Mouse (Mus musculus) urinary bladder, postnatal 4 days (tissue): ENCODE data around the gene Cnnm1.
"Not testable (repeated sequence)": the region's sequence is repeated elsewhere in the genome, so short reads cannot be mapped to it uniquely, and the experiment has no call there.

Source experiments
- DNase-seq, 2 experiments: peaks; one replicate each; pipeline ENCODE4 v3.0.0; 2021 to 2022; ENCODE audit warnings: low spot score in 2 of 2

The Cnnm1 gene

DNA sequence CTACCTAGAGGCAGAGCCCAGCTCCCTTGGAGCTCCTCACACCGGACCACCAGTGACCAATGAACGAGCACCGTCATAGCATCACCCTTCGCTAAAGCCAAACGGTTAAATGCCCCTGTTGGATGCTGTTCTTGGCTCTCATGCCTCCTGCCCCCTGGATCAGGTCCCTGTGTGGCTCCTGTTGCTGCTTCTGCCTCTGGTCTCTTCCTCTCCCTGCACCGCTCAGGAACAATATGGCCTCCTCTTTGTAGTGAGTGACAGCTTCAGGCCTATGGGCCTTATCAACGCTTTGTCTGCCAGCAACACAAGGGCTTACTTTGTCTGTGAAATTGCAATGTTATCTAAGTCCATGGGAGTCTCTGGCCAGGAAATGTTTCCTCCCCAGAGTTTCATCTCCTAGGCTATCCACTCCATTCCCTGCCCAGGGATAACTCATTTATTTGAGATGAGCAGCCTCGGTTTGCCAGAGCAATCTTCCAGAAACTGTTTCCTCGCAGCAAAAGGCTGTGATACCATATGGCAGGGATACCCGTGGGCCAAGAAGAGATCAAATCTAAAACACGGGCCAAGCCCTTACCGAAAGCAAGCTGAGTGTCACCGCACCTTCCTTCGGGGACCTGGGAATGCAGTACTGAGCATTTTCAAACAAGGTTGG, 25.5 kb downstream of the Cnnm1 start:
- no peak for DNase-seq

DNA sequence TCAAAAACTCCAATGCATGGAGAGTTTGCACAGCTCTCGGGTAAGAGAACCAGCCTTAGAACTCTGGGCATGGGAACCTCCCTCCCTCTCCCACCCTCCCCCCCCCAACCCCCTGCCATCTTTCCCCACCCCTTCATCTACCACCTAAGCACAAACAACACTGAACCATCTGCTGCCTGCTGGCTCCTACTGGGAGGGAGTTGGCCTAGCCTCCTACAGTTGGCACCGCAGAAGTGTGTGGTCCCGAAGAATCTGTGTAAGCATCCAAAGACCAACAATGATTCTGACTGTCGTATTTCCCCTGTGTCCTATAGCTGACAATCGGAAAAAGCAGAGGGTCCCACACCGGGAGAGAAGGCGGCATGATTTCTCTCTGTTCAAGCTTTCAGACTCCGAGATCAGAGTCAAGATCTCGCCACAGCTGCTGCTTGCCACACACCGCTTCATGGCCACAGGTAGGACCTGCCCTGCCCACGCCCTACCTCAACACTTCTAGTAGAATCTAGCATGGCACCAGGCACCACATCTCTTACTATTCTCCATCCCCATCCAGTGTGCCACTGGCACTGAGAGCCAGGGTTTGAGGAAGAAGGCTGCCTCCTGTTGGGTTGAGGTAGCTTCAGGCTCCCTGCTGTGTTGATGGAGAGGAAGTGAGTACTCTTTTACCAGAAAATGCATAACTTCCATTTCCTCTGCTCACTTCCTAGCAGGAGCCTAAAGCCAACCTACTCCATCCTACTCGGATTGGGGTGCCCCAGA, 27.9 kb downstream of the Cnnm1 start:
- DNase-seq, result no peak

DNA sequence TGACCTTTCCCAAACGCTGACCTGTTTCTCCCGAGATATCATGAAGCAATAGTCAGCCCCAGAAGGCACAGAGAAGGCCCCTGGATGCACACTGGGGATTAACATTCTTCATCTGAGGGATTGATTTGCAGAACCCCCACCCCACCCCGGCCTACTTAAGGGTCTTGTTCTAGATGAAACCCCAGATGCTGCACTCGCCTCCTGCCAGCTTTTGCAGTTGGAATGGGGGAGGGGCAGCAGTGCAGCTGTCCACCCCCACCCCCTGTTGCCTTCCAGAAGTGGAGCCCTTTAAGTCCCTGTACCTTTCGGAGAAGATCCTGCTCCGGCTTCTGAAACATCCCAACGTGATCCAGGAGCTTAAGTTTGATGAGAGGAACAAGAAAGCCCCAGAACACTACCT, 29.1 kb downstream of the Cnnm1 start:
- DNase-seq, result no peak

DNA sequence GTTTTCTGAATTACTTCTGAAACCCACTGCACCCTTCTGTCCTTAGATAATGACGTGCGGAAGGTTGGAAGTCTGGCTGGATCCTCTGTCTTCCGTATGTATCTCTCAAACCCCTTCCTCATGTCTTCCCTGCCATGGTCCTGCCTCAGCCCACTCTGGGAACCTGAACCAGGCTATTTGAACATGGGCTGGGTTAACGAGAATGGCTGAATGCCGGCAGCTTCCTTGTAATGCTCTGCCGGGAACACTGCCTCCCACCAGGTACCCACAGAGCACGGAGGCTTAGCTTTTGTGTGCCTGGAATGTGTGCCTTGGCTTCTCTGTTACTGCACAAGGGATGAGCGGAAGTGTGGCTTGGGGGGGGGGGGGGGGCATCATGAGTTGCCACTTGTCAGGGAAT, 32.1 kb downstream of the Cnnm1 start:
- DNase-seq, result no peak

DNA sequence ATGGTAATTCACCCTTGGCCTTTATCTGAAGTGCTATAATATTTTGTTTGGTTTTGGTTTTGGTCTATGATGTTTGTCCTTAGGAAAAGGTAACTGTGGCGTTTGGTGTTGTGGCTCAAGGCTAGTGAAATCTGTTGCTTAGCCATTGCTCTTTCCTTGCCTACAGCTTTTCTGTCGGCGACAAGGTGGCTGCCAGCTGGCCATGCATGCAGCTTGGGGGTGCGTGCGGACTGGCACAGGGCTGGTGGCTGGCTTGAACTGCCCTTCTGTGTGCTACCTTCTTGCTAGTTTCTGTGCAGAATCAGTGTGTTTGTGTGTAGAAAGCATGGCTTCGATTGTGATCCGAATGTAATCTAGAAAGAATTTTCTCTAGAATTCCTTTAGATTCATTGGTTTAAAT, 32.5 kb downstream of the Cnnm1 start:
- no peak for DNase-seq

DNA sequence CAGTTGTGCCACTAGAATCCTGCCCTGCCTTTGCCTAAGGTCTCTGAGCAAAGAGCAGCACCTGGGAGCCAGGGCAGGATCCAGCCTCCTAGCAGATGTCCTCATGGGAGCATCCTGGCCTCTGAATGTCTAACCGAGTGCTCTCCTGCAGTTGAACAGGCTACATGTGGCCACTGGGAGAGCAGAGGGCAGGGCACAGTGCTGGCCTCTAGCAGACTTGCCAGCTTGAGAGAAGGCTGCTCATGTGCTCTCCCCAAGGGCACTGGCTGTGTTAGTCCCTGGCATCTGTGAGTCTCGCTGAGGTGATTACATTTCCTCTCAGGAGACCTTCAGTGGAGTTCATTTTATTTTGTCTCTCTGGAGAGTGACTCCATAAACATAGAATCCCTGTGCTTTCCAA, 35.4 kb downstream of the Cnnm1 start:
- DNase-seq, result no peak

DNA sequence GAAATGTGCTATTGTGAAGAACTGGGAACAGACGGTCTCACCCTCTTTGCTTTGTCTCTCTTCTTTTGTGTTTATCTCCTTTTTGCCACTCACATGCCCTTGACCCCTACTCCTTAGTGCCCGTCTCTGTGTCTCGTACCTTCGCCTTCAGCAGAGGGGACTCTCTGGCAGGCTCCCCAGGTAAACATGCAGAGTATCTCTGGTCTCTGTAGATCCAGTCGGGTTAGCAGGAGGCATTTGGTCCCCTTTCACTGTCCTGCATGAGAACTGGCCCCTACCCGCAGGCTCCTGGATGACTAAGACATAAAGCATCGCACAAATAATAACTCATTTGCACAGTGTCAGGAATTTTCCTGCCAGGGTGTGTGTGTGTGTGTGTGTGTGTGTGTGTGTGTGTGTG, 35.8 kb downstream of the Cnnm1 start:
- DNase-seq, result no peak

DNA sequence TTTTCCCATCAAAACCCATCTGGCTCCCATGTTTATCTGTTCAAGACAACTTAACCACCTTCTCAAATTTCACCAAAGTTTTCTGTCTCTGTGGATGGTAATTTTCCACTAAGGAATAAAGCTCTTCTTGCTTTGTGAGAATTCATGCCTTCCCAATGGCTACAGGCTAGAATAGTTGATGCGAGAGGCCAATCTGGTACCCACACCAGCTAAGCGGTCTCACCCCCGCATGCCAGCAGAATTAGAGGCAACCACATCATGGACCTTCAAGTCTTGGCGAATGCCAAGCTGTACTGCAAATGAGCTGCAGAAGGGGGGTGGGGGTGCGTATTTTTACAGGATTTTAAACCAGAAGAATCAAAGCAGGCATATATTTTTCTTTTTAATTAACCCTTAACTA, 37.2 kb downstream of the Cnnm1 start:
- DNase-seq, result no peak

DNA sequence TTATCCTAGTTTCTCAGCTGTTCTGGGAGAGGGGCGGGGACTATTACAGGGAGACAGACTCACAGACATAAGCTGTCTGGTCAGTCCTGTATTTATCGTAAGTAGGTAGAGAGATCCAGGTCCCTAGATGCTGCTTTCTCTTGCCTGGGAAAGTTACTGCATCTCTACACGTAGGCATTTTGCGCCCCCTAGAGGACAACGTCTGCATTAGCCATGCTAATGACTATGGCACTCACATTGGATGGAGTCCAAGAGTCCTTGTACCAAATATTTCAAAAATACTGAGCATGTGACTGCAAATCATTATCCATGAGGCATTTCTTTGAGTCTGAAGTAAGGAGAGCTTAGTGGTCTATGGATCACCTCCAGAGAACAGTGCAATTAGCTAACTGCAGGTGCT, 38.7 kb downstream of the Cnnm1 start:
- DNase-seq, result no peak

DNA sequence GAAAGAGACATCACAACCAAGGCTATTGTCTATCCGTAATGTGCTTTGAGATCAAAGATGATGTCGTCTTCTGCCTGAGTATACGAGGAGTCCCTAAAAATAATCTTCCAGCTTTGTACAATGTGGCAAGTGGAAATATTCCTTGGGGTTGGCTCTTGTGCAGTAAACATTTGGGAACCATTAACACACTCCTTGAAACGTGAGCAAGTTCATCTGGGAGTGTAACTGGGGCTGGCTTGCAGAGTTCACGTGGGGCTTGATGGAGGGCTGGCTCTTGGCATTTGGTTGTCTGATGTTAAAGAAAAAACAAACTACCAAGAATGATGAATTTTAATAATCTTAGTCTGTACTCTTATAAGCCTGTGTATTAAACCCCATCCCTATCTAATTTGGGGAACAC, 39.2 kb downstream of the Cnnm1 start:
- DNase-seq, result no peak

DNA sequence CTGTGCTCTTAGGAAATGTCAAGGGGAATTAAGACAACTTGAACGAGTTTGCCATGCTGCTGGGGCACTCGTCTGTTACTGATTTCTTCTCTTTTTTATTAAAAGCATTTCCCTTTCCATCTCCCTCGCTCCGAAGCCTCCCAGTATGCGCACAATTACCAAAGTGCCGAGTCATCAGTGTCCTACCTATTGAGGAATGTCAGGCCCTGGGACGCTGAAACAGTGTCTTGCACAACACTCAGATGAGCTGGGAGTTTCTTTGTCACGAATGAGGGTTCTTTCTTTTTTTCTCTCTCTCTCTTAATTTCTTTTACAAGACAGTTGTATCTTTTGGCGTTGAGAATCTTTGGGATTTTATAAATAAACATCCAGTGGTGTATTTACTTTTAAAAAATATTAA, 40.3 kb downstream of the Cnnm1 start:
- DNase-seq, result no peak

DNA sequence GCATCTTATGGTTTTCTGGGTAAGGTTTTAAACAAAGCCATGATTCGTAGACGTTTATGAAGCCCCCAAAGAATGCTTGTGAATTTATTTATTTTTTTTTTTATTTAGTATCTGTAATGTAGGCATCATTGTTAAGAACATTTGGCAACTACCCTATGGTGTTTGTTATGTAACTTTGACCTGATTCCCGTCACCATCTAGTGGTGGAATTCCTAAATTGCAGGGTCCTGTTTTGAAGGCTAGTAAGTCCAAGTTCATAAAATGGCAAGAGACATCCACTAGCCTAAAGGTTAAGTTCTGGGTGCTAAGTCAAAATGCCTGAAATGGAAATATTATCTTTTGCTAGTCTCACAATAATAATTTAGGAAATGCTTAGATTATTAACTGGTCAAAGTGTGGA, 47.2 kb downstream of the Cnnm1 start:
- no peak for DNase-seq

DNA sequence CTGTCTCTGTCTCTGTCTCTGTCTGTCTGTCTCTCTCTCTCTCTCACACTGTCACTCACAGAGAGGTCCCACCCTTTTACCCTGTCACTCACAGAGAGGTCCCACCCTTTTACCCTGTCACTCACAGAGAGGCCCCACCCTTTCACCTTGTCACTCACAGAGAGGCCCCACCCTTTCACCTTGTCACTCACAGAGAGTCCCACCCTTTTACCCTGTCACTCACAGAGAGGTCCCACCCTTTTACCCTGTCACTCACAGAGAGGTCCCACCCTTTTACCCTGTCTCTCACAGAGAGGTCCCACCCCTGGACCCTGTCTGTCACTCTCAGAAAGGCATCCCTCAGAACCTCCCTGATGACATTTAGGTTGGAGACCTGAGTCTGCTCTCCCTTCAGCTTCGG, 53.1 kb downstream of the Cnnm1 start:
- DNase-seq, result not testable (repeated sequence)

DNA sequence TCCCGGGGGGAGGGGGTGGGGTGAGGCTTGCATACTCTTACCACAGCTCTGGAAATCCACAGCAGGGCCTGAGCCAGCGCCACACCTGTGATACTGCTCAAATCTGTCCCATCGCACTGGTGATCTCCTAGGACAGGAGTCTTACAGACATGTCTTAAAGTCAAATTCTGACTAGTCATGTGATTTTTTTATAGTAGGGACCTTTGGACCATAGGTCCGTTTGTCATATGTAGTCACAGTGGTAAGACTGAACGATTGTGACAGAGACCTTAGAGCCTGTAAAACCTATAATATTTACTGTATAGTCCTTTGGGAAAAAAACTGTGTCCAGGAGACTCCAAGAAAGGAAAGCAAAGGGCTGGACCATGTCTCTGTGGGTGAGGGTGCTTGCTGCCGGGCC, 53.6 kb downstream of the Cnnm1 start:
- no peak for DNase-seq

DNA sequence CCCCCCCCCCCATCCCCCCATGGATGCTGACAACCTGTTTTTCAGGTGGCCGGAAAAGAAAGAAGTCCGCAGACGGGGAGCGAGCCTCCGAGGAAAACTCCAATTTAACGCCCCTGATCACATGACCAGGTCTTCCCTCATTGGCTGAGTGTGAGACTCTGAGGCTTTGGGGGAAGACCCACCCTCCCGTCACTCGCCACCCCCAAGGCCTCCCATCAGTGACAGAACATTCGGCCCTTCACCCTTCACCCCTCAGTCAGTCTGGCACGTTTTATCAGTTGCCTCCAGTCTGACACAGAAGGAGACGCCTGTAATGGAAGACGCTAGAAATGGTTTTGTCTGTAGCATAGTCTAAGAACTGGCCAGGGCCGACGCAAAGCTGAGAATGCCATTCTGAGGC, 54.7 kb downstream of the Cnnm1 start:
- DNase-seq, result no peak

DNA sequence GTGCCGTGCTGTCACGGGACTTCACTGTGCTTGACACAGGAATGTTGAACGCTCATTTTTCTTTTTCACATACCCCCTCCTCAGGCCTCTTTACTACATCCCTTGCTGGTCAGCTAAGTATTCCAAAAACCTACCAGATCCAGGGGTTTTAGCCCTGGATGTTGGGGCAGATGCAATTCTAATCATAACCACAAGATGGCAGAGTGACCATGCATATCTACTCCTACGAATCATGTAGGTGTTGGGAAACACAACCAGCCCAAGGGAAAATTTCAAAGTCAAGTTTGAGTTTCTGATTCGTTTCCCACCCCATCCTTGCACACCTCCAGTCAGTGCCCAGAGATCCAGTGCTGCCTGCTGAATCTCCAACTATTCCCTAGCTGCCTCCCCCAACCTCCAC, 55.6 kb downstream of the Cnnm1 start:
- peak in 1 of 2 experiments; percentile 30 for DNase-seq

DNA sequence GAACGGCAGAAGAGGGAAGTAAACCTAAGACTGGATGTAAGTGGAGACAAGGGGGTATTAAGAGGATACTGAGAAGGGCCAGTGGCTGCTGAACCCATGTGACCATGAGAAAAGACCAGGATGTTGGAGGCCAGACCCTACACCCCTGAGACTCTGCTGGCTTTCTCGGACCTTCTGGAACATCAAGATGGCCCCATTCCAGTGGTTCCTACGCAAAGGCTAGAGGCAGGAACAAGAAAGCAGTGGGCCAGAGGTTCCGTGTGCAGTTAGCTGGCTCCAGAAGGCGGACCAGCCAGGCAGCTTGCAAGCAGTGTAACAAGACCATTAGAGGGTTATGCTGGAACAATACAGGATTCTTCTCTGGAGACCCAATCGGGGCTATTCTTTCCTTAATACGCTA, 57.2 kb downstream of the Cnnm1 start:
- DNase-seq, result no peak

DNA sequence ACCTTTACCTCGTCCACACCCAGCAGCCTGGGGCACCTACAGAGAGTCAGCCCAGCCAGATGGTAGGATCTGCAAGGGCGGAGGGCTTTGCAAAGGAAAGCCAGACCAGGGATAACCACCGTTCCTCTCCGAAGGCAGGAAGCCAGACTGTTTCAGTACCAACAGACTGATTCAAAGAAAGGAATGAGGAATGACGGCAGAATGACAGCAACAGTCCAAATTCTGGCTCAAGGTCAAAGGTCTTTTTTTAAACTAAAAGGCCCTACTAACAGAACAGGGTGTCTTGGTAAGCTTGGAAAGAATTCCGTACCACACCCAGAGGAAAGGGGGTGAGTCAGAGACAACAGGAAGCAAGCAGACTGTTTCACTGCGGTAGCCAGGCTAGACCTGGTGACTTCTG, 58.6 kb downstream of the Cnnm1 start:
- DNase-seq, result no peak

DNA sequence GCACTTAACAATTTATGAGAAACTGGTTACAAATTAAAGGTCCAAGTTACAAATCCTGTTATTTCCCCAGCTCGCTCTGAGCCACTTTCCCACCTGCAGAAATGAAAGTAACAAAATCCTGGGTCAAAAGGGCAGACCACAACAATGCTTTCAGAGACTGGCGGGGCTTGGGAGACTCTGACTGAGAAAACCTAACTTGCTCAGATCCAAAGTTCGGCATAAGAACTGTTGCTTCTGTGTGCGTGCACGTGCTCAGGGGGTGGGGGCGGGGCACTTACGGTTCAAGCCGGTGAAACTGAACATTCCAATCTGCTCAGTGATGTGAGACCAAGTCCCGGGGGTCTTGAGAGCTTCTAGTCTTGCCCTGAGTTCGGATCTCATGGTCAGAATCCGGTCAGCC, 62.4 kb downstream of the Cnnm1 start:
- no peak for DNase-seq

DNA sequence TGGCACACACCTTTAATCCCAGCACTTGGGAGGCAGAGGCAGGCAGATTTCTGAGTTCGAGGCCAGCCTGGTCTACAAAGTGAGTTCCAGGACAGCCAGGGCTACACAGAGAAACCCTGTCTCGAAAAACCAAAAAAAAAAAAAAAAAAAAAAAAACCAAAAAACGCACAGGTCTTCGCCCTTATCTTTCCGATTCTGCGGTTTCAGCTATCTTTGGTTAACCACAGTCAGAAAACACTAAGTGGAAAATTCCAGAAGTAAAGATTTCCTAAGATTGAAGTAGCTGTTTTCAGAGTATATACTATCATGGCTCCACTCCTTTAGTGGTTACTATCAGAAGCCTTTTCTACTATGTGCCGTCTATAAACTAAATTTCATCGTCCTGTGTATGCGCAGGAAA, 63.4 kb downstream of the Cnnm1 start:
- not testable (repeated sequence) for DNase-seq

DNA sequence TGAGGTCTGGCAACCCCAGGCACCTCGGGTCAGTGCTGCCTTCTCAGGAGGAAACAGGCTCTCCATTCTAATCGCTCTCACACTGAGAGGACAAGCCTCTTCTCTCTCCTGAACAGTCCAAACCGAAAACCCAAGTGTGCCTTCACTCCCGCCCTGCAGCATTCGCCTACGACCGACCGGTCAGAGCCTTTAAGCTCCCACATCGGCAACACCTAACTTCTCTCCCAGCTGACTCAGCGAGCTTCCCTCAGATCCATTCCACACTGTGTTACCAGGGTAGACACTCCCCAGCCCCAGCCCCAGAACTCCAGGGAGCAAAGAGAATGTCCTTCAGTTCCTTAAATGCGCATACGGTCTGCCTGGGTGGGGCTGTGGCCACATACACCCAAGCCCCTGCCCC, 65.2 kb downstream of the Cnnm1 start:
- no peak for DNase-seq

DNA sequence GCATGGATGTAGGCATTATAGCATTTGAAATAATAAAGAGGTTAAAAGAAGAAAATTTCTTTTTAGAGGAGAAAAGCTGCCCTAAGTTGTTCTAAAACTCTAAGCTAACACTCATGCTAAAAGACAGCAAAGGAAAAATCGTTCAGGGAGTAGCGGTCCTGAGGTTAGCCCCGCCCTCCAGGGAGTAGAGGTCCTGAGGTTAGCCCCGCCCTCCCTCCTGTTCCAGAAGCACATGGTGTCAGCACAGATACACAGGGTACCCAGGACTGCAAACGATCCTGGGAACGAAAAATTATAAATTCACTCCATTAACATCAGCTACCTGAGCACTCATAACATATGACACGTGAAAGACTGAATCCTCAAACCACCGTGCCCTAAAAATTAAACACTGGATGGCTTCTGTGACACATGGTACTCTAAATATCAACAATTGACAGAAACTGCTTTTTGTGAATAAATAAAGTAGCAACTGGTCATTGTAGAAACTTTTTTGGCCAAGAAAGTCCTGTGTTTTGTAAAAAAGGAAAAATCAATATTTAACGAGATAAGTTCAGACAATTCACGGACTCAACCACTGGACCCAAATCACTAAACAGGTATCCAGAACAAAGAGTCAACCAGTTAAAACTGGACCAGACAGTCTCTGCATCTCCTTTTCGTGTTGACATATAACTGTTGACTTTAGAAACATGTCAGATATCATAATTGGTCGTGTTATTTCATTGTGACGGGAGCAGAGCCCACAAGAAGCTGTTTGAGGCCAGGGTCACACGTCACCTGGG, 70.4 kb downstream of the Cnnm1 start:
- DNase-seq, result no peak
